Mouse (Mus musculus) neural tube, embryonic 10.5 days (tissue): ENCODE measurements around the gene Pspc1.
A peak's percentile ranks its signal among the peaks of the same experiment; 100 is the strongest.

ENCODE experiments used
- DNase-seq: peaks from one replicate; pipeline ENCODE4 v3.0.0-alpha.2; 2017; ENCODE audit warnings: low spot score; ENCODE audit errors: extremely low spot score

The Pspc1 gene

GRCm38 (mm10) chr14:56702644-56703043, 75.5 kb downstream of the Pspc1 start:
- DNase-seq, result no peak

GRCm38 (mm10) chr14:56697836-56698235, 80.3 kb downstream of the Pspc1 start:
- peak; percentile 7 for DNase-seq

- no peak for DNase-seq
Observed at GRCm38 (mm10) chr14:56695495-56695894, 82.6 kb downstream of the Pspc1 start.

- DNase-seq, result no peak
Observed at GRCm38 (mm10) chr14:56689766-56690165, 88.3 kb downstream of the Pspc1 start.

- DNase-seq, result no peak
Observed at GRCm38 (mm10) chr14:56689116-56689515, 89.0 kb downstream of the Pspc1 start.

GRCm38 (mm10) chr14:56685426-56685825, 92.7 kb downstream of the Pspc1 start:
- no peak for DNase-seq
